Mouse (Mus musculus) left cerebral cortex, postnatal 14 days (tissue): ENCODE data around the gene Tmem144. TPM values are rescaled to one million over a fixed set of nuclear protein-coding genes. Genes with fewer than 3 reads are reported as not detected.

ENCODE experiments used
- total RNA-seq, 2 experiments: library from RNA; stranded (reverse); gene quantifications; 2 replicates each; pipeline ENCODE4 v1.2.3; 2021

Tmem144 gene
- total RNA-seq, 2 experiments from 2014 or later = 8.9 to 11.8 TPM

Other genes starting within 250 kb of the Tmem144 start
- 1 to 10 TPM; 1.2 to 1.4 TPM for gene 4930579G24Rik, start 223.7 kb downstream of the Tmem144 start, total RNA-seq
- 10 to 100 TPM; 25.7 to 28.0 TPM for gene Etfdh, start 223.3 kb downstream of the Tmem144 start, total RNA-seq
- gene Rxfp1, start 114.9 kb downstream of the Tmem144 start, total RNA-seq = 10 to 100 TPM; 16.8 to 23.9 TPM
- gene Fam198b, start 31.8 kb upstream of the Tmem144 start, total RNA-seq = 10 to 100 TPM; 13.8 to 16.4 TPM